Mouse (Mus musculus): ENCODE results near the gene Dscam.

The Dscam gene

GRCm38 (mm10) chr16:96676663-96677062 is 493.9 kb downstream of the Dscam start:
- in situ Hi-C loops (cut with MboI; ENCODE audit: low sequenced_read_pairs) = loop anchor here (10.0 kb wide), 2 partner anchors 202 to 322 kb away; no protein-coding TSS in a partner anchor

DNA sequence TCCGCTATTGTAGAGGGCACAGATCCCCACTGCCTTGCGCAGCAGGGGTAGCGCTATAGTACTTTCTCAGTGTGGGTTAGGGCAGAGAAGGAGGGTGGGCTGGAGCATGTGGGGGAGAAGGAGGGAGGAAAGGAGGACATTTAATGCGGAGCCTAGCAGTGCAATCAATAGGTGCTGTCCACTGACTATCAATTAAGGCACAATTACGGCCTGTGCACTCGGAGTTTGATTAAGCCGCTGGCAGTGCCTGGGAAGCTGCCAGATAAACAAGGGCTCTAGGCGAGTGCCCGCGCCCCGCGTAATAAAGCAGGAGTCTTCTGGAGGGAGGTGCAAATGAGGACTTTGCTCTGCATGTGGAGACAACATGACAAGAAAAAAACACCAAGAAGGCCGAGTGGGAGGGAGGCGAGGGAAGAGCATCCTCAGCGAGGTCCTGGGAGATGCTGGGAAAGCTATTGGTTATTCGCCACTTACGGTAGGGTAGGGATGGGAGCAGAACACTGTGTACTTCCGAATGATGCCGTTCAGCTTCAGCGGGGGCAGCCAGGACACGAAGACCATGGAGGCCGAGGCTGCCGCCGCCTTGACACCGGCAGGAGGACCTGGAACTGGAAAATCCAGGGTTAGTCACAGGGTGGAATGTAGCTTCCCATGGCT is 497.2 kb downstream of the Dscam start:
- in situ Hi-C loops (cut with MboI; ENCODE audit: low sequenced_read_pairs) = loop anchor here (10.0 kb wide), 2 partner anchors 199 to 319 kb away; no protein-coding TSS in a partner anchor

- in situ Hi-C loops (cut with MboI; ENCODE audit: low sequenced_read_pairs) = loop anchor here (10.0 kb wide), 2 partner anchors 197 to 317 kb away; no protein-coding TSS in a partner anchor
Observed at GRCm38 (mm10) chr16:96671603-96672374, 498.8 kb downstream of the Dscam start.

- in situ Hi-C loops (cut with MboI; ENCODE audit: low sequenced_read_pairs) = loop anchor here (10.0 kb wide), 2 partner anchors 195 to 315 kb away; no protein-coding TSS in a partner anchor
Observed at GRCm38 (mm10) chr16:96669706-96670105, 500.8 kb downstream of the Dscam start.

- in situ Hi-C loops (cut with MboI; ENCODE audit: low sequenced_read_pairs) = no loop called here
Observed at GRCm38 (mm10) chr16:96668478-96668877, 502.1 kb downstream of the Dscam start.

- in situ Hi-C loops (cut with MboI; ENCODE audit: low sequenced_read_pairs) = no loop called here
Observed at GRCm38 (mm10) chr16:96661073-96661472, 509.5 kb downstream of the Dscam start.

GRCm38 (mm10) chr16:96659275-96659674 is 511.3 kb downstream of the Dscam start:
- in situ Hi-C loops (cut with MboI; ENCODE audit: low sequenced_read_pairs) = no loop called here

- in situ Hi-C loops (cut with MboI; ENCODE audit: low sequenced_read_pairs) = no loop called here
Observed at GRCm38 (mm10) chr16:96655548-96655947, 515.0 kb downstream of the Dscam start.

- in situ Hi-C loops (cut with MboI; ENCODE audit: low sequenced_read_pairs) = no loop called here
Observed at GRCm38 (mm10) chr16:96654054-96654453, 516.5 kb downstream of the Dscam start.

DNA sequence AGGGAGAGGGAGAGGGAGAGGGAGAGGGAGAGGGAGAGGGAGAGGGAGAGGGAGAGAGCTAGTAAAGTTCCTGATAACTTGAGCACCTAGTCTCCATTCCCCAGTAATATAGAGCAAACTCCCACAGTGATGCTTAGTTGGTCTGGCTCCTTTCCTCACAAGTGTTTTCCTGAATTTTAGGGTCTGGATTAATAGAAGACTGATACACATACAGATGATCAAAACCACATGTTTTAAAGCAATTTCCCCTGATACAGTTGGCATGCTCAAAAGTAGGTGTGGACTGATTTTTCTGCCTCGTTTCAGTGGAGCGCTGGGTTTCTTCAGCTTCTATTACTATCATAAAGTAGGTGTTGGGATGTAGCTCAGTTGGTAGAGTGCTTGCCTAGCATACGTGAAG is 519.1 kb downstream of the Dscam start:
- in situ Hi-C loops (cut with MboI; ENCODE audit: low sequenced_read_pairs) = no loop called here

- in situ Hi-C loops (cut with MboI; ENCODE audit: low sequenced_read_pairs) = no loop called here
Observed at GRCm38 (mm10) chr16:96640101-96640500, 530.5 kb downstream of the Dscam start.

- in situ Hi-C loops (cut with MboI; ENCODE audit: low sequenced_read_pairs) = no loop called here
Observed at GRCm38 (mm10) chr16:96635916-96636315, 534.6 kb downstream of the Dscam start.

DNA sequence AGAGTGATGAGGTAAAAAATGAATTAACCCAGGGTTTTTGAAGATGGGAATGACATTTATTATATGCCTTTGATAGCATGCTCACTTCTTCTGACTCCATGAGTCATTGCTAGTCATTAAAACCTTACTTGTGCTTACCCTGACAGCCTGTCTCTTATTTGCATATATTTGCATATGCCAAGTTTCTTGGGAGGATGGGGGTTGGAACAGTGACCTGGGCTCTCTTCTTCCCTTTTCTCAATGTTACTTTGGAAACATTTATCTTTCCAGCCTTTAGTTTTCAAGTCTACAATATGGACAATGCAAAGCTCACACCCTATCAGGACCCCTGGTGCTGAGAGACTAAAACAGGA is 535.8 kb downstream of the Dscam start:
- in situ Hi-C loops (cut with MboI; ENCODE audit: low sequenced_read_pairs) = no loop called here

GRCm38 (mm10) chr16:96634097-96634790 is 536.3 kb downstream of the Dscam start:
- in situ Hi-C loops (cut with MboI; ENCODE audit: low sequenced_read_pairs) = no loop called here

GRCm38 (mm10) chr16:96630241-96630640 is 540.3 kb downstream of the Dscam start:
- in situ Hi-C loops (cut with MboI; ENCODE audit: low sequenced_read_pairs) = no loop called here

GRCm38 (mm10) chr16:96629623-96630022 is 540.9 kb downstream of the Dscam start:
- in situ Hi-C loops (cut with MboI; ENCODE audit: low sequenced_read_pairs) = no loop called here

GRCm38 (mm10) chr16:96625468-96625867 is 545.1 kb downstream of the Dscam start:
- in situ Hi-C loops (cut with MboI; ENCODE audit: low sequenced_read_pairs) = no loop called here

- in situ Hi-C loops (cut with MboI; ENCODE audit: low sequenced_read_pairs) = no loop called here
Observed at GRCm38 (mm10) chr16:96624570-96625411, 545.8 kb downstream of the Dscam start.

DNA sequence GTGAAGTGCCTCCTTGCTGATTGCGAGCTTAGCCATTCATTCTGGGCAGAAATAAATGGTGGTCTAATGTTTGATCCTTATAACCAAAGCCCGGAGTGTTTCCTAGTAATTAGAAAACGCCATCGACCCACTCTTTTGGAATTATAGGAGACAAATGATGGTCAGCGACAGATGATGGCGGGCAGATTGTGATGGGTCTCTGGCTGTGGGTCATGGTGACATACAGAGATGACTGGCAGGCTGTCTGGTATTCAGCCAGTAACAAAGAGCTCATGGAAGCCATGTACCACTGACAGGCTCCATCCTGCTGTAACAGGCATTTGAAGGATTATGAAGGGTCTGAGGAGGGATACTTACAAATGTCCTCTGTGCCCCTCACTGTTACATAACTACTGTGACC is 549.7 kb downstream of the Dscam start:
- in situ Hi-C loops (cut with MboI; ENCODE audit: low sequenced_read_pairs) = no loop called here

DNA sequence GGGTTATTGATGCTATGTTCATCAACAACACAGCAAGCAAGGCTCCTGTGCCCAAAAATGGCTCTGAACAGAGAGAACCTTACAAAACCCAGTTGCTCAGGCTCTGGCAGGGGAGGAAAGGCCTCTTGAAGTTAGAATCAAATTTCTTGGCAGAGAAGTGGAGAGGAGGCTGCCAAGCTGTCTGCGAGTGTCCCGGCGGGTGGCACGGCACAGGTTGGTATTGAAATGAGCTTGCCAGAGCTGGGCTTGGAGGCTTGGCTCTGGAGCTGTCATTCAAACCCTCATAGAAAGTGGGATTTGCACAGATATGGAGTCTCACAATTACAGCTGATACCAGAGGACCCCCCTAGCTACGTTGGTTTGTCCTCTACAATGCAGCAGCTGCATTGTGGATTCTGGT is 550.1 kb downstream of the Dscam start:
- in situ Hi-C loops (cut with MboI; ENCODE audit: low sequenced_read_pairs) = no loop called here

GRCm38 (mm10) chr16:96617772-96618171 is 552.8 kb downstream of the Dscam start:
- in situ Hi-C loops (cut with MboI; ENCODE audit: low sequenced_read_pairs) = loop anchor here (10.0 kb wide), 1 partner anchor 143 kb away; no protein-coding TSS in a partner anchor

Data from CH12F3 (cell line).